Mouse (Mus musculus) liver, embryonic 13.5 days (tissue): ENCODE results near the gene Krt6a. TPM values are rescaled to one million over a fixed set of nuclear protein-coding genes. Genes with fewer than 3 reads are reported as not detected.
"Not testable (repeated sequence)": the region's sequence is repeated elsewhere in the genome, so short reads cannot be mapped to it uniquely, and the experiment has no call there.

Source experiments
- ATAC-seq: fragments of 200-750 bp; cut with Nextera tagmentation; 2 replicates; pipeline ENCODE4 v1.8.0; 2017; ENCODE audit warnings: low read depth, mild to moderate bottlenecking, moderate number of reproducible peaks, moderate library complexity
- DNase-seq: peaks from one replicate; pipeline ENCODE4 v3.0.0; 2022
- H3K27ac ChIP-seq: fragments of 300-500 bp; sonication (generic); 2 replicates; pipeline ENCODE4 v1.5.1; 2015; ENCODE audit warnings: moderate library complexity, mild to moderate bottlenecking, inconsistent platforms
- H3K27me3 ChIP-seq: fragments of 300-500 bp; sonication (generic); 2 replicates; pipeline ENCODE4 v1.6.1; 2015; ENCODE audit warnings: mild to moderate bottlenecking, inconsistent platforms
- H3K36me3 ChIP-seq: fragments of 300-500 bp; sonication (generic); 2 replicates; pipeline ENCODE4 v1.6.1; 2015; ENCODE audit warnings: mild to moderate bottlenecking, inconsistent platforms
- H3K4me1 ChIP-seq: fragments of 300-500 bp; sonication (generic); replicated peaks from 2 replicates; pipeline ENCODE4 v1.6.1; 2015; ENCODE audit warnings: inconsistent platforms
- H3K4me2 ChIP-seq: fragments of 300-500 bp; sonication (generic); 2 replicates; pipeline ENCODE4 v1.6.1; 2015; ENCODE audit warnings: inconsistent platforms, mild to moderate bottlenecking, moderate library complexity
- H3K4me3 ChIP-seq: fragments of 300-500 bp; sonication (generic); replicated peaks from 2 replicates; pipeline ENCODE4 v1.5.1; 2015; ENCODE audit warnings: mild to moderate bottlenecking, inconsistent platforms
- H3K9ac ChIP-seq: fragments of 300-500 bp; sonication (generic); 2 replicates; pipeline ENCODE4 v1.6.1; 2015; ENCODE audit warnings: mild to moderate bottlenecking, inconsistent platforms
- H3K9me3 ChIP-seq: fragments of 300-500 bp; sonication (generic); replicated peaks from 2 replicates; pipeline ENCODE4 v1.6.1; 2016; ENCODE audit warnings: inconsistent platforms
- WGBS: fragments of 180-500 bp; shearing (Covaris S2); methylation state at CpG from one replicate; pipeline ENCODE4 v1.1.7; 2015; ENCODE audit not compliant: insufficient replicate concordance; 5-methylcytosine and 5-hydroxymethylcytosine counted together
- polyA plus RNA-seq: library from polyadenylated mRNA; unstranded; fragments of >200 nt; fragmentation: Nextera tagmentation; extraction: Ambion mirVana; gene quantifications from 2 replicates; pipeline ENCODE4 v1.2.1, GENCODE M21; 2015

The Krt6a gene
- polyA plus RNA-seq, 1 experiment from 2014 or later = 0.09 TPM

DNA sequence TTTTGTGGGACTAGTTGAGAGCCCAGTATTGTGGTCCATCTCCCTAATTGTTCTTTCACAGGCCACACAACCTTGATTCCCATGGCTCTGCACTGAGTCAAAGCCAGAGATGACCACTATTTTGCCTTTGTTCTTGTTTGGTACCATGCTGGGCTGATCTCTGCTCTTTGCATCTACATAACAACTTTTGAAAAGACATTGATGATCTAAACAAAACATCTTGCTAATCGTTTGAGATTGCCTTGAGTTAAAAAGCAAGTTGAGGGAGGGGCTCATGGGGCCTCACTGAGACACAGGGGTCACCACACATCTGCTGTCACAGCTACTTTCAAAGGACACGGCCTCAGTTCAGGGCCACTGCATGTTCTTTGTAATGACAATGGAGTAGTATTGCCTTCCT is 8.3 kb upstream of the Krt6a start:
- Histone ChIP-seq H3K4me2 (no peak overlapping the region), H3K36me3 (no peaks in the 10 kb centered on the region), H3K27ac (no peak overlapping the region), H3K9ac (no peak overlapping the region), H3K9me3 (no peaks in the 10 kb centered on the region), H3K4me3 (no peak overlapping the region), H3K4me1 (no peaks in the 10 kb centered on the region), H3K27me3 (no peaks in the 10 kb centered on the region)
- ATAC-seq (no peak), DNase-seq (no peak)
- 30% methylated on average over 2 of the region's 2 CpGs for WGBS

DNA sequence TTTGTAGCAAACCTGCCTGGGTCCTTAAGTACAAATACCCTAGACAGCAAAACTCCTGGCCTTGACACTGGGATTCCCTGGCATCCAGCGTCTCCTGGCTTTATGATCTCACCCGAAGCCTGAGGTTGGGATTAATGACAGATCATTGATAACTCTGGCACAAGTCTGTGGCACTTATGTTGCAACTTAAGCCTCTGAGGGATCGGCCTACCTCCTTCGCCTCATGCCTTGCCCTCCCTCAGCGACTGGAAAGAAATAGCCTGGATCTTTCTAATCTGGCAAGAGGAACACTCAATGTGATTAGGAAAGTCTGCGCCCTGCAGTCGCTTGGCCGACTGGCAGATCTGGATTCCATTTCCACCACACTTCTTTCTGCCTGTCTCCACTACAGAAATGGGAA is 5.8 kb upstream of the Krt6a start:
- H3K27me3 ChIP-seq = no peaks in the 10 kb centered on the region
- H3K4me1 ChIP-seq = no peaks in the 10 kb centered on the region
- no peak overlapping the region for H3K27ac ChIP-seq
- H3K9ac ChIP-seq = no peak overlapping the region
- no peak for ATAC-seq
- no peak overlapping the region for H3K4me2 ChIP-seq
- no peak for DNase-seq
- WGBS = 64% methylated on average over 8 of the region's 8 CpGs
- no peak overlapping the region for H3K4me3 ChIP-seq
- H3K36me3 ChIP-seq = no peaks in the 10 kb centered on the region
- no peaks in the 10 kb centered on the region for H3K9me3 ChIP-seq

DNA sequence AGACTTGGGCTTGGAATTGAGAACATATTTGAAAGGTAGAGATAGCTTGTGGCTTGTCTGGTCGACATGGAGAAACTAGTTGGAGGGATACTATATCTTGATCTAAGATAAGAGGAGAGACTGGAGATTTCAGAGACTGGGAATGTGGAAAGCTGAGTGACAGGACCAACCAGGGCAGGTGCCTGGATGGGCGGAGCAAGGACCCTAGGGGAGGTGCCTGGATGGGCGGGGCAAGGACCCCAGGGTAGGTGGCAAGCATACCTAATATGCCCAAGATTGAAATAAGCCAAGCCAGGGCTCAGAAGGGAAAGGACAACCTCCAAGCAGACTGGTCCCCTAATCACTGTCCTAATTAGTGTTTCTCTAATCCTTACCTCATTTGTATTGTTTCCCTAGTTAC is 5.1 kb upstream of the Krt6a start:
- WGBS = 30% methylated on average over 3 of the region's 3 CpGs
- Histone ChIP-seq H3K27me3 (no peaks in the 10 kb centered on the region), H3K4me2 (no peak overlapping the region), H3K36me3 (no peaks in the 10 kb centered on the region), H3K9me3 (no peaks in the 10 kb centered on the region), H3K9ac (no peak overlapping the region), H3K4me3 (no peak overlapping the region), H3K4me1 (no peaks in the 10 kb centered on the region), H3K27ac (no peak overlapping the region)
- no peak for ATAC-seq
- DNase-seq = no peak

DNA sequence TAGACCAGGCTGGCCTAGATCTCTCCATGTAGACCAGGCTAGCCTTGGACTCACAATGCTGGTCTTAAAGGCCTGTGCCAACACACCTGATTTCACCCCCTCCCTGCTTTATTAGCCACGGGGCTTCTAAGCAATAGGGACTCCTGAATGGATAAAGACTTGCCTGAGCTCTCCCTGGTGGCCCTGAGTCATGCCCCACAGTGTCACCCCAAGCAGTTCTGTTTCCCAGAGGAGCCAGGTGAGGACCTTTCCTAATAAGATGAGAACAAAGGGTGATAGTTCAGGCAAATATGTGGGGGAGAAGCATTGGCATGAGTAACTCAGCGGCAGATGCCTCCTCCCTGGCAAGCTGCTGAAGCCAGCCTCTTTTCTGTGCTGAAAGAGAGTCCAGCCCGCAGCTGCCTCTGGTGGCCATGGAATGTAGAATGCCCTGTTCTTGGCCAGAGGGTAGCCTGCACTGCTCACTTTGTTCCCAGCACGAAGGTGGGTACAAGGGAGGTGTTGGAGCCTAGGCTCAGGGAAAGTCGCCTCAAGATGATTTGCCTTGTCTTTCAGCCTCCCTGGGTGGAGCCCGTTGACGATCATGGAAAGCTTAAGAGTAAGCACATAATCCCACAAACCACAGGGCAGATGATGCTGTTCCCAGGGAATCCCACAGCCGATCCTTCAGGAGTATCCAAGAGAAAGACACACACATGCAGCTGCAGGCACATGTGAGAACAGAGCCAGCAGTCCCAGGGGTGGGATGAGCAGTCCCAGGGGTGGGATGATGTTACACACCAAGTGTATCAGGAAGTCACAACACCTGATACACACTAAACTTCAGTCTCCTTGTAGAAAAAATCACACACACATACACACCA is 3.5 kb upstream of the Krt6a start:
- ATAC-seq (no peak), DNase-seq (no peak)
- no peak overlapping the region for H3K9ac ChIP-seq
- H3K9me3 ChIP-seq = no peaks in the 10 kb centered on the region
- no peak overlapping the region for H3K27ac ChIP-seq
- no peak overlapping the region for H3K4me3 ChIP-seq
- H3K4me1 ChIP-seq = no peaks in the 10 kb centered on the region
- WGBS = 55% methylated on average over 8 of the region's 8 CpGs
- H3K4me2 ChIP-seq = no peak overlapping the region
- H3K36me3 ChIP-seq = no peaks in the 10 kb centered on the region
- no peaks in the 10 kb centered on the region for H3K27me3 ChIP-seq

DNA sequence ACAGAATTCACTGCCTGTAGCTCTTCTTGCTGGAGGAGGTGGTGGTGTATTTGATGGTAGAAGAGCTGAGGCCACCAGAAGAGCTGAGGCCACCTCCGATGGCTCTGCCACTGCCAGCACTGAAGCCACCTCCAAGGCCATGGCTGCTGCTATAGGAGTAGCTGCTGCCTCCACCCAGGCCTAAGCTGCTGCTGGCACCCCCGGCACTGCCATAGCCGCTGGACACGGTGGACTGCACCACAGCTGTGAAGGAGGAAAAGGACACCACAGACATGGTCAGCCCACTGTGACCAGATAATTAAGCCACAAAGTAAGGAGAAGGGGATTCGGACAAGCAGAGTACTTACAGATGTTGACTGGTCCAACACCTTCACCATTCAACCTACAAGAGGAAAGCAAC is 3.6 kb downstream of the Krt6a start:
- not testable (repeated sequence) for H3K9me3 ChIP-seq, DNase-seq, ATAC-seq, H3K27ac ChIP-seq, H3K4me3 ChIP-seq, H3K4me1 ChIP-seq, H3K4me2 ChIP-seq, H3K36me3 ChIP-seq, H3K27me3 ChIP-seq, H3K9ac ChIP-seq
- WGBS = 80% methylated on average over 5 of the region's 5 CpGs

DNA sequence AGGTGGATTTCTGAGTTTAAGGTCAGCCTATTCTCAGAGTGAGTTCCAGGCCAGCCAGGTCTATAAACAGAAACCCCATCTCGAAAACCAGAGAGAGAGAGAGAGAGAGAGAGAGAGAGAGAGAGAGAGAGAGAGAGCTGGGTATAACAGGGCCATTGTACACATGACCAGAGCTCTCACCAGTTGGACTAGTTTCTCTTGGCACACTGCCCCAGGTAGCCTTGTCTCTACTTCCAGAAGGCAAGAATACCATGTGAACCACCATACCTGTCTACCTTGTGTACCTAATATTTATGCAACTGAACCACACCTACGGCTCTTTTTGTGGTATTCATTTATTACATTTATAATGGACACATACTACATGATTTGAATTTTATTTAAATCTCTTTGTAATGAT is 5.9 kb downstream of the Krt6a start:
- H3K4me3 ChIP-seq = no peak overlapping the region
- H3K27ac ChIP-seq = no peak overlapping the region
- ATAC-seq (no peak), DNase-seq (no peak)
- H3K9ac ChIP-seq = no peak overlapping the region
- no peaks in the 10 kb centered on the region for H3K27me3 ChIP-seq
- no peaks in the 10 kb centered on the region for H3K36me3 ChIP-seq
- H3K4me1 ChIP-seq = no peaks in the 10 kb centered on the region
- H3K9me3 ChIP-seq = no peaks in the 10 kb centered on the region
- whole genome bisulfite sequencing = 39% methylated on average over 2 of the region's 2 CpGs
- H3K4me2 ChIP-seq = no peak overlapping the region

DNA sequence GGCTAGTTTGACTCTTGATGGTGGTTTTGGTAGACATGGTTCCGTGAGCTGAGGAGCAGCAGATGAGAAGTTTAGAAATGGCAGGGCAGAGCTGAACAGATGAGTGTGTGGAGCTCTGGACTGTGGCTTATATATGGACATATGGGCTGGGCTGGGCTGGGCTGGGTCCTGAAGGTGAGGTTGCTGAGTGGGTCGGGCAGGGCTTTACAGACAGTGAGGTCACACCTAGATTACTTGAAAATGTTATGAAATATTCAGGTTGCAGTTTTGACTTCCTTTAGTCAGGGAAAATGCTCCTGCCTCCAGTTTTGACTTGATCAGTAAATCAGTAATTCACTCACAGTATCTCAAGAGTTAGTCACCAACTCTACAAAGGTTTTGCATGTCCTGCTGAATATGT is 13.9 kb downstream of the Krt6a start, which contains the start of gene Krt6b:
Gene Krt6b, minus strand, starts transcription at position 101 of the 400 bp plus-strand sequence.
- WGBS = 73% methylated on average over 2 of the region's 2 CpGs
- H3K4me1 ChIP-seq = no peaks in the 10 kb centered on the region

DNA sequence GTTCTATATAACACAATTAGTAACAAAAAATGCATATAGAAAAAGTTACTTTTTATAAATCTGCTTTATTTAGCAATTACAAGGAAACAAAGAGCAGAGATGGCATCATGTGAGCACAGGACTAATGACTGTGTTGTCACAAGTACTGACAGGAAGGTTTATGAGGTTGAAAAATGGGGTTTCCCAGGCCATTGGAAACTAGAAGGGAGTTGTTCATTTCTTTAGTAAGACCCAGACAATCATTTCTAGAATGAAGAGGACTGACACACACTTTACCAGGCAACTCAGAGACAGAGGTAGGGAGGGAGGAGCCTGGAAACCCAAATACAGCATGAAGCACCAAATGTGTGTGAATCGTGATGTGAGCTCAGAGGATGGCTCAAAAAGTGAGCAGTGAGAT is 18.1 kb downstream of the Krt6a start:
- Histone ChIP-seq H3K9me3 (no peaks in the 10 kb centered on the region), H3K4me3 (no peak overlapping the region), H3K4me1 (no peaks in the 10 kb centered on the region), H3K4me2 (no peak overlapping the region), H3K9ac (no peak overlapping the region), H3K27me3 (no peaks in the 10 kb centered on the region), H3K27ac (no peak overlapping the region), H3K36me3 (no peaks in the 10 kb centered on the region)
- ATAC-seq (no peak), DNase-seq (no peak)
- 67% methylated on average over 1 of the region's 1 CpGs for WGBS

More for the DNA sequence above, 13.9 kb downstream of the Krt6a start, which contains the start of gene Krt6b:
- Histone ChIP-seq H3K4me3 (no peak within 1 kb of the TSS), H3K27me3 (no peaks in the 10 kb centered on the region), H3K27ac (no peak within 1 kb of the TSS), H3K4me2 (no peak within 1 kb of the TSS), H3K36me3 (no peaks in the 10 kb centered on the region), H3K9me3 (no peaks in the 10 kb centered on the region), H3K9ac (no peak within 1 kb of the TSS)
- DNase-seq (no peak), ATAC-seq (no peak)

DNA sequence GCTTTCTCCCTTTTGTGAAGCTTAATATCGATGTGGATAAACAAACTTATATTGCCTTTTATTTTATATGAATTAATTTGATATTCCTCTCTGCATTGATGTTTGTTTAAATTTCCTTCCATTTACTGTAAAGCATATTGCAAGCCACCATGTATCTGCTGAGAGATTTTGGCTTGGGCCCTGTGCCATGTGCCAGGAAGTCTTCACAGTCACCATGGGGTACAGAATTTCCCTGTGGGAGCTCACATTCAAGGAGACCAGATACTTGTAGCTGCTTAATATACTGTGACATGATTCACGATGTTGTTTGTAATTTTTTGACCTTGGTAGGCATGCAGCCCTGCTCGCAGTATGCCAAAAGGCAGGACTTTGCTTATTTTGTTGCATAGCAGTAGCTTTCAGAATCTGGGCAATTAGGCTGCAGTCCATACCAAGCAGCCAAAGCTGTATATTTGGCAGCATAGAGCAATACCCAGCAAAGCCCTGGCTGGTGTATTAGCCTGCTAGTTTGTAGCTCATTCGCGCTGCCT is 41.3 kb downstream of the Krt6a start:
- Histone ChIP-seq H3K27me3 (no peaks in the 10 kb centered on the region), H3K9ac (no peak overlapping the region), H3K4me3 (no peak overlapping the region), H3K27ac (no peak overlapping the region), H3K4me1 (no peaks in the 10 kb centered on the region), H3K9me3 (no peaks in the 10 kb centered on the region), H3K4me2 (no peak overlapping the region), H3K36me3 (no peaks in the 10 kb centered on the region)
- no peak for ATAC-seq
- no peak for DNase-seq
- 65% methylated on average over 5 of the region's 5 CpGs for WGBS

DNA sequence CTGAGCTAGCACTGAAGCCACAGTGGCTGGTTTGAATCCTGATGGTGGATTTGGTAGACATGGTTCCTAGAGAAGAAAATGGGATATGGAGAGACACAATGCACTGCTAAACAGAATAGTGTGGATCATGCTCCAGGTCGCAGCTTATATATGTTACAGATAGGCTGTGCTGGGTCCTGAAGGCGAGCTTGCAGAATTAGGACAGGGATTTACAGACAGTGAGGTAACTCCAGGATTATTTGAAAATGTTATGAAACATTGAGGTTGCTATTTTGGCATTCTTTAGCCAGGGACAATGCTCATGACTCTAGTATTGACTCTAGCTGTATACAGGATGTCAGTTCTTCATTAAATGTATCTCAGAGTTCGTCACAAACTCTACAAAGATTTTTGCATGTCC is 46.8 kb downstream of the Krt6a start, which contains the start of gene Gm5478:
Gene Gm5478, minus strand, starts transcription at position 101 of the 400 bp plus-strand sequence.
- H3K27ac ChIP-seq = no peak within 1 kb of the TSS
- H3K27me3 ChIP-seq = no peaks in the 10 kb centered on the region
- no peaks in the 10 kb centered on the region for H3K4me1 ChIP-seq
- WGBS = 54% methylated on average over 3 of the region's 3 CpGs
- H3K4me3 ChIP-seq = no peak within 1 kb of the TSS
- no peak within 1 kb of the TSS for H3K9ac ChIP-seq
- no peaks in the 10 kb centered on the region for H3K9me3 ChIP-seq
- ATAC-seq (no peak), DNase-seq (no peak)
- no peaks in the 10 kb centered on the region for H3K36me3 ChIP-seq
- no peak within 1 kb of the TSS for H3K4me2 ChIP-seq
